Mouse (Mus musculus) embryonic facial prominence, embryonic 11.5 days (tissue): ENCODE results near the gene Mvp. TPM values are rescaled to one million over a fixed set of nuclear protein-coding genes. Genes with fewer than 3 reads are reported as not detected.
A peak's percentile ranks its signal among the peaks of the same experiment; 100 is the strongest.

ENCODE experiments used
- ATAC-seq: fragments of 200-750 bp; cut with Nextera tagmentation; replicated peaks from 2 replicates; pipeline ENCODE4 v1.8.0; 2017; ENCODE audit warnings: low read depth; ENCODE audit not compliant: insufficient number of reproducible peaks, low FRiP score, low TSS enrichment
- DNase-seq: peaks from one replicate; pipeline ENCODE4 v3.0.0-alpha.2; 2015; ENCODE audit warnings: low spot score
- H3K27ac ChIP-seq: fragments of 300-500 bp; sonication (generic); replicated peaks from 2 replicates; pipeline ENCODE4 v1.5.1; 2014; ENCODE audit warnings: mild to moderate bottlenecking, low read depth, low read length, control low read depth
- H3K27me3 ChIP-seq: fragments of 300-500 bp; sonication (generic); 2 replicates; pipeline ENCODE4 v1.6.1; 2014; ENCODE audit warnings: mild to moderate bottlenecking, low read length, moderate library complexity, mixed read lengths; ENCODE audit not compliant: control insufficient read depth, insufficient read depth
- H3K36me3 ChIP-seq: fragments of 300-500 bp; sonication (generic); replicated peaks from 2 replicates; pipeline ENCODE4 v1.6.1; 2014; ENCODE audit warnings: low read depth, mild to moderate bottlenecking, low read length, moderate library complexity, mixed read lengths; ENCODE audit not compliant: control insufficient read depth, insufficient read depth
- H3K4me1 ChIP-seq: fragments of 300-500 bp; sonication (generic); 2 replicates; pipeline ENCODE4 v1.6.1; 2014; ENCODE audit warnings: low read length, mixed read lengths; ENCODE audit not compliant: control insufficient read depth, insufficient read depth
- H3K4me2 ChIP-seq: fragments of 300-500 bp; sonication (generic); 2 replicates; pipeline ENCODE4 v1.6.1; 2014; ENCODE audit warnings: low read depth, mild to moderate bottlenecking, control low read depth, low read length, moderate library complexity
- H3K4me3 ChIP-seq: fragments of 300-500 bp; sonication (generic); 2 replicates; pipeline ENCODE4 v1.5.1; 2014; ENCODE audit warnings: low read depth, low read length, control low read depth
- H3K9ac ChIP-seq: fragments of 300-500 bp; sonication (generic); replicated peaks from 2 replicates; pipeline ENCODE4 v1.6.1; 2014; ENCODE audit warnings: mild to moderate bottlenecking, control low read depth, low read length
- H3K9me3 ChIP-seq: fragments of 300-500 bp; sonication (generic); replicated peaks from 2 replicates; pipeline ENCODE4 v1.6.1; 2016; ENCODE audit warnings: mild to moderate bottlenecking, low read length, inconsistent platforms, mixed read lengths; ENCODE audit not compliant: control insufficient read depth
- WGBS: fragments of 180-500 bp; shearing (Covaris S2); extraction: QIAGEN DNeasy Blood & Tissue Kit; methylation state at CpG from one replicate; pipeline ENCODE4 v1.1.7; 2014; 5-methylcytosine and 5-hydroxymethylcytosine counted together
- polyA plus RNA-seq: library from polyadenylated mRNA; unstranded; fragments of >200 nt; fragmentation: Nextera tagmentation; extraction: Ambion mirVana; gene quantifications from 2 replicates; pipeline ENCODE4 v1.2.1, GENCODE M21; 2014

Mvp gene
- polyA plus RNA-seq, 1 experiment from 2014 or later, result 2.6 TPM

- DNase-seq (no peak), ATAC-seq (no peak)
- H3K4me1 ChIP-seq, result peaks cover 11% of the 10 kb centered on the region; the same call in 1 of the 2 replicates
- no peak overlapping the region for H3K27ac ChIP-seq
- H3K4me3 ChIP-seq, result no peak overlapping the region
- WGBS, result 73% methylated on average over 2 of the region's 2 CpGs
- no peaks in the 10 kb centered on the region for H3K9me3 ChIP-seq
- H3K4me2 ChIP-seq, result no peak overlapping the region
- peaks cover 4% of the 10 kb centered on the region for H3K36me3 ChIP-seq
- no peaks in the 10 kb centered on the region for H3K27me3 ChIP-seq
- H3K9ac ChIP-seq, result no peak overlapping the region
Measured at GRCm38 (mm10) chr7:127011717-127012116, 2.7 kb downstream of the Mvp start.

GRCm38 (mm10) chr7:127011051-127011450 is 3.4 kb downstream of the Mvp start:
- peaks cover 11% of the 10 kb centered on the region; the same call in 1 of the 2 replicates for H3K4me1 ChIP-seq
- H3K9ac ChIP-seq, result no peak overlapping the region
- H3K27me3 ChIP-seq, result no peaks in the 10 kb centered on the region
- no peak overlapping the region for H3K4me3 ChIP-seq
- no peak overlapping the region for H3K27ac ChIP-seq
- no peak for ATAC-seq
- DNase-seq, result no peak
- H3K4me2 ChIP-seq, result no peak overlapping the region
- no peaks in the 10 kb centered on the region for H3K9me3 ChIP-seq
- WGBS, result 95% methylated on average over 2 of the region's 2 CpGs
- peaks cover 4% of the 10 kb centered on the region for H3K36me3 ChIP-seq

- Histone ChIP-seq H3K36me3 (peaks cover 4% of the 10 kb centered on the region), H3K9ac (no peak overlapping the region)
- 84% methylated on average over 17 of the region's 17 CpGs for WGBS
Measured at GRCm38 (mm10) chr7:127009307-127010085, 4.9 kb downstream of the Mvp start.

GRCm38 (mm10) chr7:127008239-127009019 is 6.0 kb downstream of the Mvp start:
- Histone ChIP-seq H3K27ac (no peak overlapping the region), H3K4me3 (no peak overlapping the region), H3K36me3 (peaks cover 2% of the 10 kb centered on the region), H3K4me2 (no peak overlapping the region), H3K27me3 (no peaks in the 10 kb centered on the region), H3K9ac (no peak overlapping the region), H3K9me3 (no peaks in the 10 kb centered on the region), H3K4me1 (no peaks in the 10 kb centered on the region)
- DNase-seq (no peak), ATAC-seq (peak; percentile 69)
- 77% methylated on average over 9 of the region's 9 CpGs for WGBS

More at GRCm38 (mm10) chr7:127009307-127010085, 4.9 kb downstream of the Mvp start:
- no peak for DNase-seq
- Histone ChIP-seq H3K9me3 (no peaks in the 10 kb centered on the region), H3K4me3 (no peak overlapping the region), H3K27me3 (no peaks in the 10 kb centered on the region), H3K4me1 (peaks cover 4% of the 10 kb centered on the region; the same call in 1 of the 2 replicates), H3K27ac (no peak overlapping the region), H3K4me2 (no peak overlapping the region)
- ATAC-seq, result no peak

GRCm38 (mm10) chr7:127007313-127008024 is 7.0 kb downstream of the Mvp start:
- Histone ChIP-seq H3K9ac (no peak overlapping the region), H3K27ac (no peak overlapping the region)
- no peak for ATAC-seq

GRCm38 (mm10) chr7:127004122-127004875 is 10.1 kb downstream of the Mvp start:
- H3K4me2 ChIP-seq, result no peak overlapping the region
- H3K9me3 ChIP-seq, result no peaks in the 10 kb centered on the region
- DNase-seq, result no peak
- no peaks in the 10 kb centered on the region for H3K4me1 ChIP-seq
- no peaks in the 10 kb centered on the region for H3K27me3 ChIP-seq
- H3K9ac ChIP-seq, result no peak overlapping the region
- H3K4me3 ChIP-seq, result no peak overlapping the region
- H3K27ac ChIP-seq, result no peak overlapping the region
- WGBS, result 86% methylated on average over 4 of the region's 4 CpGs
- no peak for ATAC-seq
- no peaks in the 10 kb centered on the region for H3K36me3 ChIP-seq

More at GRCm38 (mm10) chr7:127007313-127008024, 7.0 kb downstream of the Mvp start:
- H3K27me3 ChIP-seq, result no peaks in the 10 kb centered on the region
- no peak overlapping the region; the same call in 1 of the 2 replicates for H3K4me2 ChIP-seq
- no peak for DNase-seq
- H3K9me3 ChIP-seq, result no peaks in the 10 kb centered on the region
- WGBS, result 80% methylated on average over 6 of the region's 6 CpGs
- no peaks in the 10 kb centered on the region for H3K4me1 ChIP-seq
- no peak overlapping the region for H3K4me3 ChIP-seq
- H3K36me3 ChIP-seq, result no peaks in the 10 kb centered on the region

GRCm38 (mm10) chr7:127003620-127004019 is 10.8 kb downstream of the Mvp start:
- WGBS, result 88% methylated on average over 5 of the region's 5 CpGs
- no peak for ATAC-seq
- no peak overlapping the region for H3K27ac ChIP-seq
- no peaks in the 10 kb centered on the region for H3K4me1 ChIP-seq
- H3K4me2 ChIP-seq, result no peak overlapping the region
- no peaks in the 10 kb centered on the region for H3K36me3 ChIP-seq
- no peaks in the 10 kb centered on the region for H3K27me3 ChIP-seq
- H3K9ac ChIP-seq, result no peak overlapping the region
- H3K9me3 ChIP-seq, result no peaks in the 10 kb centered on the region
- DNase-seq, result no peak
- H3K4me3 ChIP-seq, result no peak overlapping the region
